Mouse (Mus musculus) 3134 (cell line): ENCODE measurements around the gene Rtn2.

ENCODE experiments used
- DNase-seq: peaks from one replicate; pipeline ENCODE4 v3.0.0-alpha.2; 2011; ENCODE audit warnings: low spot score; ENCODE audit not compliant: insufficient read length; ENCODE audit errors: extremely low read depth

Rtn2 gene

DNA sequence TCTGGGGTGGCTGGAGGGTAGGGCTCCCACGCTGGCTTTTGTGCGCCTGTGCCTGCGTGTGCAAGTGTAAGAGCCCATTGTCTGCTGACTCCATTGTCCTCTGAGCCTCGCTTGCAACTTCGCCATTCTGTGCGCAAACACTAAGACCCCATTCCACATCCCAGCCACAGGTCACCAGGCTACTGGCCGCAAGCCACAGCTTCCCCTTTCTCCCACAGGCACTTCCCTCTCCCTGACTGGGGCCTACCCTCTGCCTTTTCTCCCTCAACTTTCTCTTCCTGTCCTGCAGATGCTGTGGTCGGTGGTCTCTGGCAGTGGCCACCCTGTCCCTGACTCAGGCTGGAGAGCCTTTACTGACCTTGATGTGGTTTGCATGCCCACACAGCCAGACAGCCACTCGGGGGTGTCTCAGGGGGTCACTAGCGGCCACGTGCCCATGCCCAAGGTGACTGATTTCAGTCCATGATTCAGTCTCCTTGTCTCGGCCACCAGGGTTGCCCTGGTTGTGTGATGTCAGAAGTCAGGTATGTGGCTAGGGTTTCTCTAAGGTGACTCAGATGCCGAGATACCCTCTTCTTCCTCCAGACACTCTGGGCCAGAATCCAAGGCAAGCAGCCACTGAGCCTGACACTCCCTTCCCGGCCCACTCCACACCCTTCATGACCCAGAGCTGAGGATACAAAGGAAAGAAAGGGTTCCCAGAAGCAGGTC is 34.2 kb downstream of the Rtn2 start:
- DNase-seq: peak; percentile 81

DNA sequence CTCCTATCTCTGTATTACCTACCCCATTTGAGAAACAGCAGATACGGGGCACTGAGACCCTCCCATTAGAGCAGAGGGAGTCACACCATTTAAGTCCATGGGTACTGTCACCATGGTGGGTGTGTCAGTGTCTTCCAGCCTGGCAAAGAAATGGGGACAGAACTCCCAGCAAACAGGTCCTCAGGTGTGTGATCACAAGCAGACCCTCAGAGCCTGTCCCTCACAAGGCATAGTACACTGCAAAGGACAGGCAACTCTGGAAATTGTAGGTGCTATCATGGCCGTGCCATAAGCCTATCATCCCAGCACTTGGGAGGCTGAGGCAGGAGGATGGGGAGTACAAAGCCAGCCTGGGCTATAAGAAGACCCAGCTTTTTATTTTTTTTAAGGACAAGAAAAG is 35.8 kb downstream of the Rtn2 start:
- no peak for DNase-seq

DNA sequence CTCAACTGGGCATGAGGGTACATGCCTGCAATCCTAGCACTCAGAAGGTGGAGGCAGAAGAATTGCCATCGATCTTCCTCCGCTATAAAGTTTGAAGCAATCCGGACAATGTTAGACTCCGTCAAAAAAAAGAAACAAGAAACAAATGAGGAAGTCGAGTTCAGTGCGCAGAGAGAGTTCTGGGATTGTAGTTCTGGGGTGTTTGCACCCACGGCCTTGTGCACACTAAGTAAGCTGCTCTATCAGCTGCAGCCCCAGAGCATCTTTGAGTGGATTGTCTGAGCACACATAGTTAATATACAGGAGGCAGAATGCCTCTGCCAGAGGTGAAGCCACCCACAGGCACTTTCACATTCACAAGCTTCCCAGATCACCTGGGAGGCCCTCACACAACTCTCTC is 36.3 kb downstream of the Rtn2 start:
- no peak for DNase-seq

DNA sequence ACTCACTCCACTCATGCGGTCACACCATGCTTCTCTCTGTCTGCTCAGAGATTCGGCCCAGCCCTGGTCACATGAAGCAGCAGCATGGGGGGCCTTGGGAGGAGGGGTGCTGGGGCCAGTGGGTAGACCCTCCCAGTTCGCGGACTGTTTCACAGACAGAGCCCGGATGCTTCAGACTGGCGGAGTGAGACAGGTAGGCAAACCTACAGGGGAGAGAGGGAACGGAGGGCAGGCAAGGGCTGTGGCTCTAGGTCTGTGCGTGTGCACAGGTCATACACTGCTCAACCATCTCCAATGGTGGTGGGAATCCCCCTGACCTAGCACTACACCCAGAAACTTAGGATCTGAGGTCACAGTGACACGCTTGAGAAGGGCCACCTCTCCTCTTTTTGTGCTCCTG is 37.0 kb downstream of the Rtn2 start:
- DNase-seq: no peak

GRCm38 (mm10) chr7:19319906-19320305 is 37.5 kb downstream of the Rtn2 start:
- peak; percentile 97 for DNase-seq

DNA sequence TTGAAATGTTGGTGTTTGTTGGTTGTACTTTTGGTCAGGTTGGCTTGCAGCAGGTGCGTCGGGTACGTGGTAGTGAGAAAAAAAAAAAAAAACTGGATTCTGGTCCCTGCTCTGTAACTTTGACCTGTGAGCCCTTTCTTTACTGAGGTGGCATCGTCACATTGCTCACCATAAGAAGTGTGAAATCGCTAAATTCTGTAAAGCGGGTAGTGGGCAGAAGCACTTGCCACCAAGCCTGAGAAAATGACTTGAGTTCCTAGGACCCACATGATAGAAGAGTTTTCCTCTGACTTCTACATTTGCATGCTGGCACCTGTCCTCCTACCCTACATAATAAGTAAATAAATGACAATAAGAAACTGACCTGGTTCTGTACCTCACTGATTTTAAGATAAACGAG is 38.2 kb downstream of the Rtn2 start:
- no peak for DNase-seq

DNA sequence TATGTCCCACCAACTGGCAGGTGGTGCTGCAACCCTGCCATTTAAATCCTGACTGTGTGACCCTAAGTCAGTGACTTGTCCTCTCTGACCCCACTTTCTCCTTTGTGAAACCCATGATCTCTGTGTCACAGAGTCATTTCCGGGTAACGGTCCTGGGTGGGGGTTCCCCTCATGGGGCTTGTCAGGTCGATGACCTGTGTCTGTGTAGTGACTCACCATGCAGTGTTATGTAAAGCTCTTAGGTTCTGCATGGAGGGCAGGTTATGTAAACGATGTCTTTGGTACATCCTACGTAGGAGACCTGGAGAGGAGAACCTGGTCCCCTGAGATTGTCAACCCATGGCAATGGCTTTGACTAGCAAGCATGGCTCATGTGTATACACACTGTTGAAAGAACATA is 39.0 kb downstream of the Rtn2 start:
- DNase-seq: no peak

DNA sequence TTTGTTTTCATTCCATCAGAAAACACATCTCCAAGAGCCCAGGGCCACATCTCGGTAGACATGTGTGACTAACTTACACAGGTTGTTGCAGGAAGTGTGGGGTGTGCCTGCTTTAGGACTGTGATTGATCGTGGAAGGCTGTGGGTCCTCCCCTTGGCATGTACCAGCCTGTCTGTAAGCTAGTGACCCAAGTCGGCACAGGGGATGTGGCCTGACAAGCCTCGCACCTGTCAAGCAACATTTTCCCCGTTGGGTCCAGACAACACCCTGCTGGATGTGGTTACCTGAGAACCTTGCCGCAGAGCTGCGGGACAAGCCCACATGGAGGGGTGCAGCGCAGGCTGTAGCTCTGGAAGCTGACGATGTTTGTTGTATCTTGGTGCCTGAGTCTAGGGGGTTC is 40.1 kb downstream of the Rtn2 start:
- no peak for DNase-seq

GRCm38 (mm10) chr7:19324221-19324620 is 41.8 kb downstream of the Rtn2 start:
- DNase-seq: no peak

DNA sequence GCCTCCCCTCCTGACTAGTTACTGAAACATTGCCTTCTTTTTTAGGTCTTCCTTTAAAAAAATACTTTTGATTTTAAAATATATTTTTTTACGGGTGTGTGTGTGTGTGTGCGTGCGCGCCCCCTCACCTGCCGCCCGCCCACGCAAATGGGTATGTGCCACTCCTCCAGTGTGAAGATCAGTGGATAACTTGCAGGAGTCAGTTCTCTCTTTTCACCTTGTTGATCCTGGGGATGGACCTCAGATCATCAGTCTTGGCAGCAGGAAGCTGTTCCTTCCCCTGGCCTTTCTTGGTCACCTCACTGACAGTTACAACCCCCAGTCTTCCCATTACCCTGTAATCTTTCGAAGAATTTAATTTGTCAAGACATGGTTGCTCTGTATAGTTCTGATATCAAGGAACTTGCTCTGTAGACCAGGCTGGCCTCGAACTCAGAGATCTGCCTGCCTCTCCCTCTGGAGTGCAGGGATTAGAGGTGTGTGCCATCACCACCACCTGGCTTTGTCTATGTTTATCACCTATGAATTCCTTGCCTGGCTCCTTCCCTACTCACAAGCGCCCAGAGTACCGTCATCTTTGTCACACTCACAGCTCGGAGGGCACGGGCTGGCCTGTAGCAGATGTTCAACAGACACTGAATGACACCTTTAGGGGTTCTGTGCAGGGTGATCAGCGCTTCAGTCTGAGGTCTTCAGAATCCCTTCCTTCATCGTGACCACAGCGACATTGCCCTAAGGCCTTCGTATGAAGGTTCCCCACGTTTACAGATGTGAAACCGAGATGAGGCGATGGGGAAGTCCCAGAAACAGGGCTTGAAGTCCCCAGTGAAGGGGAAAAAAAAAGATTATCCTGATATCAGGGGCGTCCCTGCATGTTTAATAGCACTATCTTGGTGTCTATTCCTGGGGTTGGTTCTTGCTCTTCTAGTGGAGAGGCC is 43.1 kb downstream of the Rtn2 start:
- no peak for DNase-seq

GRCm38 (mm10) chr7:19326359-19326758 is 43.9 kb downstream of the Rtn2 start:
- DNase-seq: peak; percentile 66

DNA sequence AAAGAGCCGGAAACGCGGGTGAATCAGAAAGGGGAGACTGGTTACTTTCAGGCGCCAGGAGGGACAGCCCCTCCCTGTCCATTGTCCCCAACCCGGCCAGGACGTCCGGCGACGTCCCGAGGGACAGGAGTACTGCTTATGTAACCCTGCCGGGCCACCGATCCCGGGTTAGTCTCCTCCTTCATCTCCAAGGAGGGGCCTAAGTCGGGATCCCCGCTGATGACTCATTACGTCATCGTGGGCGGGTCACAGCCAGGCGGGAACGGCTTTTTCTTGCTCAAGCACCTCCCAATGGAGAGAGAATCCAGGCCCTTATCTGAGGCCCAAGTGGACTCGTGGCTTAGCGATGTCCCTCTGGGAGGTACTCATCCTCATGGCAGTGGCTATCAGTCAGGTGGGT is 44.7 kb downstream of the Rtn2 start:
- peak; percentile 88 for DNase-seq

GRCm38 (mm10) chr7:19327782-19328181 is 45.4 kb downstream of the Rtn2 start:
- DNase-seq: no peak

GRCm38 (mm10) chr7:19328425-19328824 is 46.0 kb downstream of the Rtn2 start:
- DNase-seq: no peak

DNA sequence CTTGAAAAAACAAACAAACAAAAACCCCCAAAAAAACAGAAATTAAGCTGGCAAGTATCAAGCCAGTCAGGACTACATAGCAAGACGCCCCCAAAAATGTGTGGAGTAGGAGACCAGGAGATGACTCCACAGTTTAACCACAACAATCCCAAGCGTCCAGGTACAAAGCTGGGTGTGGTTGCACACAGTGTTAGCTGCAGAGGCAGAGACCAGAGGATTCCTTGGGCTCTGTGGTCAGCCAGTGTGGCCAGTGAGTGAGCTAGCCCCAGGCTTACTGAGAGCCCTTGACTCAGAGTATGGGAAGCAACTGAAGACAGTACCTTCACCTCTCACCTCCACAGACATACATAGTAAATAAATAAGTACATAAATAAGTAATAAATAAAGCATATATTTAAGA is 49.5 kb downstream of the Rtn2 start:
- peak; percentile 42 for DNase-seq

- peak; percentile 83 for DNase-seq
These were observed 50.4 kb downstream of the Rtn2 start for GRCm38 (mm10) chr7:19332709-19333352.

DNA sequence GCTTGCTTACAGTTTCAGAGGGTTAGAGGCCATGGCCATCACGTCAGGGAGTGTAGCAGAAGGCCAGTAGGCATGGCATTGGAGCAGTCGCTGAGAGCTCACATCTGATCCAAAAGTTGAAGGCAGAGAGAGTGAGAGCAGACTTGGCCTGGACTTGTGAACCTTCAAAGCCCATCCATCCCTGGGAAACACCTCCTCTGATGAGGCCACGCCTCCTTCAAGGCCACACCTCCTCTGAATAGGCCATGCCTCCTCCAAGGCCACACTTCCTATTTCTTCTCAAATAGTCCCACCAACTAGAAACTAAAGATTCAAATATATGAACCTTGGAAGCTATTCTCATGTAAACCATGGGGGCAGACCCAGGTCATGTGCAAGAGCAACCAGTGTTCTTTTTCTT is 53.2 kb downstream of the Rtn2 start:
- DNase-seq: no peak

GRCm38 (mm10) chr7:19337122-19337521 is 54.7 kb downstream of the Rtn2 start:
- no peak for DNase-seq

DNA sequence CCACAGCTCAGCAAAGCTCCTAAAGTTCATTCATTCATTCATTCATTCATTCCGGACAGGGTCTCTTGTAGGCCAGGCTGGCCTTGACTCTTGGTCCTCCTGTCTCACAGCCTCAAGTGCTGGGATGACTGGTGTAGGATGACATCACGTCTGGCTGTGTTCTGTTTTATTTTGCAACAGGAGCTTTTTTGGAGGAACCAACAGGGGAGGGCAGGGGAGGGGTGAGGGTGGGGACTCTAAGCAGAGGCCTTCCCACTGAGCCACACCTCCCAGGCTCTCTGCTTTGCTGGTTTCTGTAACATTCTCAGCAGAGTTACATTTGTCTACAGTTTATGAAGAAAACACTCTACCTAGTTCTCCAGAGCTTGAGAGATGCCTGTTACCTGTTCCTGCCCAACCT is 55.6 kb downstream of the Rtn2 start:
- DNase-seq: no peak

DNA sequence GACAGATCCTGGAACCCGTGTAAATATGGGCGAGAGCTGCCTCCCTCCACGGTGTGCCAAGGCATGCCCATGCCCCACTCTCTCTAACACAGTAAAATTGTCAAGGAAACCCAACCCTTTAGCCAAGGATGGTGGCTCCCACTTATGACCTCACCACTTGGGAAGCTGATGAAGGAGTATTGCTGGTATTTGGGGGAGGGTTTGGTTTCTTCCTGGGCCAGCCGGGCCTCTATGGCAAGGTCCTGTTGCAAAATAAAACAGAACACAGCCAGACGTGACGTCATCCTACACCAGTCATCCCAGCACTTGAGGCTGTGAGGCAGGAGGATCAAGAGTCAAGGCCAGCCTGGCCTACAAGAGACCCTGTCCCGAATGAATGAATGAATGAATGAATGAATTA is 56.2 kb downstream of the Rtn2 start:
- DNase-seq: peak; percentile 36

DNA sequence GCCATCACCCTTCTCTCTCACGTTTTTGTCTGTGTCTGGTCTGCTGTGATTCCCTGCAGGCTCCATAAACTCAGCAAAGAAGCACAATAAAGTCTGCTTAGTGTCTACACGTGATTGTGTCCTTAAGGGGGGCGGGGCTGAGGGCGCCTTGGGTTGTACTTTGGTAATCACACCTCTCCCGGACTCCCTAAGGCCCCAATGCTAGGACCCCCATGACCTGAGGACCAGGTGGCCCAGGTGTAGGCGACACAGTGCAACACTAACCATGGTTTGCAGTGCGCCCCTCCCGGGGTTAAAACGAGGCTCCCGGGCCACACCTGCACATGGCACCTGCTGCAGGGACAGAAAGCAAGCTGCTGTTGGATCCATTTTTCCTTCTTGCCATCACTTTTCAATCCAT is 58.8 kb downstream of the Rtn2 start:
- no peak for DNase-seq
